Mouse (Mus musculus) stomach, embryonic 16.5 days (tissue): Measurements from ENCODE around the gene Rwdd2a. TPM values are rescaled to one million over a fixed set of nuclear protein-coding genes. Genes with fewer than 3 reads are reported as not detected.

Experiments
- ATAC-seq: fragments of 200-750 bp; cut with Nextera tagmentation; 2 replicates; pipeline ENCODE4 v1.8.0; 2017; ENCODE audit warnings: moderate number of reproducible peaks, moderate TSS enrichment; ENCODE audit not compliant: insufficient read depth, low FRiP score
- H3K27ac ChIP-seq: fragments of 300-500 bp; sonication (generic); 2 replicates; pipeline ENCODE4 v1.5.1; 2014; ENCODE audit warnings: low read length
- H3K27me3 ChIP-seq: fragments of 300-500 bp; sonication (generic); 2 replicates; pipeline ENCODE4 v1.6.1; 2014; ENCODE audit warnings: low read length, control low read depth, mixed read lengths; ENCODE audit not compliant: control insufficient read depth, insufficient read depth
- H3K36me3 ChIP-seq: fragments of 300-500 bp; sonication (generic); 2 replicates; pipeline ENCODE4 v1.6.1; 2014; ENCODE audit warnings: low read length; ENCODE audit not compliant: control insufficient read depth, insufficient read depth
- H3K4me1 ChIP-seq: fragments of 300-500 bp; sonication (generic); 2 replicates; pipeline ENCODE4 v1.6.1; 2014; ENCODE audit warnings: low read length, control low read depth, mixed read lengths; ENCODE audit not compliant: control insufficient read depth, insufficient read depth
- H3K4me2 ChIP-seq: fragments of 300-500 bp; sonication (generic); 2 replicates; pipeline ENCODE4 v1.6.1; 2014; ENCODE audit warnings: low read depth, low read length, mixed read lengths
- H3K4me3 ChIP-seq: fragments of 300-500 bp; sonication (generic); replicated peaks from 2 replicates; pipeline ENCODE4 v1.5.1; 2014; ENCODE audit warnings: mild to moderate bottlenecking, low read length
- H3K9ac ChIP-seq: fragments of 300-500 bp; sonication (generic); 2 replicates; pipeline ENCODE4 v1.6.1; 2014; ENCODE audit warnings: low read length
- H3K9me3 ChIP-seq: fragments of 300-500 bp; sonication (generic); replicated peaks from 2 replicates; pipeline ENCODE4 v1.6.1; 2016; ENCODE audit warnings: low read length, control low read depth; ENCODE audit not compliant: control insufficient read depth
- WGBS: fragments of 180-500 bp; shearing (Covaris S2); extraction: QIAGEN DNeasy Blood & Tissue Kit; methylation state at CpG from one replicate; pipeline ENCODE4 v1.1.7; 2014; 5-methylcytosine and 5-hydroxymethylcytosine counted together
- polyA plus RNA-seq: library from polyadenylated mRNA; unstranded; fragments of >200 nt; fragmentation: Nextera tagmentation; extraction: Ambion mirVana; gene quantifications from 2 replicates; pipeline ENCODE4 v1.2.1, GENCODE M21; 2015

Rwdd2a gene
- polyA plus RNA-seq: 2.4 TPM in 2 replicates

- Histone ChIP-seq H3K4me3 (peak within 1 kb of the TSS; percentile 89), H3K9ac (peak within 1 kb of the TSS; percentile 89), H3K4me1 (peaks cover 19% of the 10 kb centered on the region), H3K27me3 (no peaks in the 10 kb centered on the region), H3K36me3 (peaks cover 3% of the 10 kb centered on the region), H3K9me3 (no peaks in the 10 kb centered on the region), H3K4me2 (peak within 1 kb of the TSS; percentile 100), H3K27ac (peak within 1 kb of the TSS; percentile 88)
- peak; percentile 97 for ATAC-seq
- WGBS: under 1% methylated on average over 59 of the region's 59 CpGs
These were observed at the start of gene Rwdd2a, which contains the start of gene Pgm3 for GRCm38 (mm10) chr9:86571540-86572135. TSS of gene Rwdd2a (plus strand) at chr9:86571991. TSS of gene Pgm3 (minus strand) at chr9:86571842.

- Histone ChIP-seq H3K4me1 (no peaks in the 10 kb centered on the region), H3K9ac (no peak overlapping the region), H3K4me2 (no peak overlapping the region), H3K36me3 (no peaks in the 10 kb centered on the region), H3K27ac (no peak overlapping the region), H3K27me3 (no peaks in the 10 kb centered on the region), H3K4me3 (no peak overlapping the region), H3K9me3 (no peaks in the 10 kb centered on the region)
- no peak for ATAC-seq
These were observed 49.5 kb upstream of the Rwdd2a start for GRCm38 (mm10) chr9:86522335-86522734.

- Histone ChIP-seq H3K9ac (no peak overlapping the region), H3K36me3 (no peaks in the 10 kb centered on the region), H3K27me3 (no peaks in the 10 kb centered on the region), H3K4me3 (no peak overlapping the region), H3K9me3 (no peaks in the 10 kb centered on the region), H3K27ac (no peak overlapping the region), H3K4me1 (no peaks in the 10 kb centered on the region), H3K4me2 (no peak overlapping the region)
- ATAC-seq: no peak
- 46% methylated on average over 2 of the region's 2 CpGs for WGBS
These were observed 46.2 kb upstream of the Rwdd2a start for GRCm38 (mm10) chr9:86525600-86525999.

GRCm38 (mm10) chr9:86534071-86534470 lies 37.7 kb upstream of the Rwdd2a start:
- no peaks in the 10 kb centered on the region for H3K36me3 ChIP-seq
- 86% methylated on average over 5 of the region's 5 CpGs for WGBS
- H3K27me3 ChIP-seq: no peaks in the 10 kb centered on the region
- H3K27ac ChIP-seq: no peak overlapping the region
- no peak for ATAC-seq
- no peak overlapping the region for H3K9ac ChIP-seq
- no peak overlapping the region for H3K4me2 ChIP-seq
- H3K4me3 ChIP-seq: no peak overlapping the region
- H3K9me3 ChIP-seq: no peaks in the 10 kb centered on the region
- no peaks in the 10 kb centered on the region for H3K4me1 ChIP-seq

GRCm38 (mm10) chr9:86543451-86543850 lies 28.3 kb upstream of the Rwdd2a start:
- 94% methylated on average over 3 of the region's 3 CpGs for WGBS
- no peak overlapping the region for H3K9ac ChIP-seq
- no peak for ATAC-seq

GRCm38 (mm10) chr9:86544559-86544958 lies 27.2 kb upstream of the Rwdd2a start:
- peaks cover 13% of the 10 kb centered on the region for H3K36me3 ChIP-seq
- WGBS: 69% methylated on average over 1 of the region's 1 CpGs
- H3K9ac ChIP-seq: no peak overlapping the region
- no peaks in the 10 kb centered on the region for H3K9me3 ChIP-seq
- H3K27me3 ChIP-seq: no peaks in the 10 kb centered on the region
- no peak overlapping the region for H3K27ac ChIP-seq
- no peak overlapping the region for H3K4me3 ChIP-seq
- H3K4me2 ChIP-seq: no peak overlapping the region
- no peaks in the 10 kb centered on the region for H3K4me1 ChIP-seq
- ATAC-seq: no peak

More at GRCm38 (mm10) chr9:86543451-86543850, 28.3 kb upstream of the Rwdd2a start:
- H3K9me3 ChIP-seq: no peaks in the 10 kb centered on the region
- no peak overlapping the region for H3K27ac ChIP-seq
- H3K4me2 ChIP-seq: no peak overlapping the region
- H3K36me3 ChIP-seq: peaks cover 13% of the 10 kb centered on the region
- no peaks in the 10 kb centered on the region for H3K27me3 ChIP-seq
- H3K4me3 ChIP-seq: no peak overlapping the region
- H3K4me1 ChIP-seq: no peaks in the 10 kb centered on the region

- Histone ChIP-seq H3K4me2 (no peak overlapping the region), H3K4me1 (no peaks in the 10 kb centered on the region), H3K27me3 (no peaks in the 10 kb centered on the region), H3K27ac (no peak overlapping the region), H3K9me3 (no peaks in the 10 kb centered on the region), H3K9ac (no peak overlapping the region), H3K4me3 (no peak overlapping the region), H3K36me3 (peaks cover 10% of the 10 kb centered on the region; the same call in 1 of the 2 replicates)
- no peak for ATAC-seq
- 88% methylated on average over 5 of the region's 5 CpGs for WGBS
These were observed 22.1 kb upstream of the Rwdd2a start for GRCm38 (mm10) chr9:86549637-86550162.

GRCm38 (mm10) chr9:86550717-86551116 lies 21.1 kb upstream of the Rwdd2a start:
- H3K9ac ChIP-seq: no peak overlapping the region
- no peaks in the 10 kb centered on the region for H3K27me3 ChIP-seq
- peaks cover 10% of the 10 kb centered on the region; the same call in 1 of the 2 replicates for H3K36me3 ChIP-seq
- no peaks in the 10 kb centered on the region for H3K4me1 ChIP-seq
- WGBS: 85% methylated on average over 3 of the region's 3 CpGs
- ATAC-seq: no peak
- no peak overlapping the region for H3K4me3 ChIP-seq
- no peaks in the 10 kb centered on the region for H3K9me3 ChIP-seq
- H3K4me2 ChIP-seq: no peak overlapping the region
- no peak overlapping the region for H3K27ac ChIP-seq

GRCm38 (mm10) chr9:86553886-86554285 lies 17.9 kb upstream of the Rwdd2a start:
- H3K9ac ChIP-seq: no peak overlapping the region
- H3K36me3 ChIP-seq: peaks cover 20% of the 10 kb centered on the region; the same call in 1 of the 2 replicates
- whole genome bisulfite sequencing: 80% methylated on average over 9 of the region's 9 CpGs
- no peaks in the 10 kb centered on the region for H3K4me1 ChIP-seq
- no peak overlapping the region for H3K4me3 ChIP-seq
- ATAC-seq: no peak
- H3K4me2 ChIP-seq: no peak overlapping the region
- H3K27me3 ChIP-seq: no peaks in the 10 kb centered on the region
- no peaks in the 10 kb centered on the region for H3K9me3 ChIP-seq
- H3K27ac ChIP-seq: no peak overlapping the region
